Mouse (Mus musculus): ENCODE results near the gene Prss22. TPM values are rescaled to one million over a fixed set of nuclear protein-coding genes. Genes with fewer than 3 reads are reported as not detected.

The Prss22 gene
- polyA plus RNA-seq, 1 experiment from 2014 or later, result 3.4 TPM

GRCm38 (mm10) chr17:24015727-24016126 lies 17.8 kb upstream of the Prss22 start:
- Histone ChIP-seq H3K27me3 (ENCODE audit: control insufficient read depth, insufficient read depth, low read length) (no peaks in the 10 kb centered on the region), H3K9me3 (ENCODE audit: control insufficient read depth, low read length) (no peaks in the 10 kb centered on the region), H3K36me3 (ENCODE audit: control insufficient read depth, insufficient read depth, low read length) (no peaks in the 10 kb centered on the region), H3K9ac (ENCODE audit: low read length) (no peak overlapping the region), H3K4me1 (replicated peaks; ENCODE audit: control insufficient read depth, insufficient read depth) (no peaks in the 10 kb centered on the region), H3K4me3 (ENCODE audit: low read depth, low read length) (no peak overlapping the region), H3K4me2 (replicated peaks; ENCODE audit: low read depth) (no peak overlapping the region), H3K27ac (replicated peaks) (no peak overlapping the region)
- WGBS, result 41% methylated on average over 14 of the region's 14 CpGs
- DNase-seq (ENCODE audit: low spot score) (no peak), ATAC-seq (ENCODE audit: low FRiP score, low TSS enrichment) (0 out of 2 replicates have a peak, but pooled peaks have one; percentile 10)
- TF ChIP-seq EP300 (optimal IDR thresholded peaks at IDR 0.05), result no peak
- peak; percentile 65 for TF ChIP-seq CTCF (IDR thresholded peaks at IDR 0.05; ENCODE audit: low read depth)

- Histone ChIP-seq H3K27ac (replicated peaks) (no peak overlapping the region), H3K9me3 (ENCODE audit: control insufficient read depth, low read length) (no peaks in the 10 kb centered on the region), H3K4me3 (ENCODE audit: low read depth, low read length) (no peak overlapping the region), H3K9ac (ENCODE audit: low read length) (no peak overlapping the region), H3K36me3 (ENCODE audit: control insufficient read depth, insufficient read depth, low read length) (no peaks in the 10 kb centered on the region), H3K4me1 (replicated peaks; ENCODE audit: control insufficient read depth, insufficient read depth) (no peaks in the 10 kb centered on the region), H3K4me2 (replicated peaks; ENCODE audit: low read depth) (no peak overlapping the region), H3K27me3 (ENCODE audit: control insufficient read depth, insufficient read depth, low read length) (no peaks in the 10 kb centered on the region)
- no peak for TF ChIP-seq CTCF (IDR thresholded peaks at IDR 0.05; ENCODE audit: low read depth)
- no peak for TF ChIP-seq EP300 (optimal IDR thresholded peaks at IDR 0.05)
- DNase-seq (ENCODE audit: low spot score) (no peak), ATAC-seq (ENCODE audit: low FRiP score, low TSS enrichment) (no peak)
- WGBS, result 67% methylated on average over 5 of the region's 5 CpGs
These were observed 16.6 kb upstream of the Prss22 start for GRCm38 (mm10) chr17:24014433-24014965.

GRCm38 (mm10) chr17:24012921-24013320 lies 15.0 kb upstream of the Prss22 start:
- DNase-seq (ENCODE audit: low spot score), result no peak
- TF ChIP-seq EP300 (optimal IDR thresholded peaks at IDR 0.05) (no peak), CTCF (IDR thresholded peaks at IDR 0.05; ENCODE audit: low read depth) (no peak)

GRCm38 (mm10) chr17:24009617-24010016 lies 11.7 kb upstream of the Prss22 start:
- Histone ChIP-seq H3K4me1 (replicated peaks; ENCODE audit: control insufficient read depth, insufficient read depth) (no peaks in the 10 kb centered on the region), H3K4me3 (ENCODE audit: low read depth, low read length) (no peak overlapping the region), H3K27me3 (ENCODE audit: control insufficient read depth, insufficient read depth, low read length) (no peaks in the 10 kb centered on the region), H3K27ac (replicated peaks) (no peak overlapping the region), H3K4me2 (replicated peaks; ENCODE audit: low read depth) (no peak overlapping the region), H3K36me3 (ENCODE audit: control insufficient read depth, insufficient read depth, low read length) (no peaks in the 10 kb centered on the region), H3K9me3 (ENCODE audit: control insufficient read depth, low read length) (no peaks in the 10 kb centered on the region), H3K9ac (ENCODE audit: low read length) (no peak overlapping the region)
- TF ChIP-seq EP300 (optimal IDR thresholded peaks at IDR 0.05) (no peak), CTCF (IDR thresholded peaks at IDR 0.05; ENCODE audit: low read depth) (peak; percentile 68)
- 60% methylated on average over 5 of the region's 5 CpGs for WGBS
- DNase-seq (ENCODE audit: low spot score), result no peak
- no peak for ATAC-seq (ENCODE audit: low FRiP score, low TSS enrichment)

More at GRCm38 (mm10) chr17:24012921-24013320, 15.0 kb upstream of the Prss22 start:
- Histone ChIP-seq H3K4me3 (ENCODE audit: low read depth, low read length) (no peak overlapping the region), H3K4me1 (replicated peaks; ENCODE audit: control insufficient read depth, insufficient read depth) (no peaks in the 10 kb centered on the region), H3K36me3 (ENCODE audit: control insufficient read depth, insufficient read depth, low read length) (no peaks in the 10 kb centered on the region), H3K4me2 (replicated peaks; ENCODE audit: low read depth) (no peak overlapping the region), H3K9ac (ENCODE audit: low read length) (no peak overlapping the region), H3K9me3 (ENCODE audit: control insufficient read depth, low read length) (no peaks in the 10 kb centered on the region), H3K27me3 (ENCODE audit: control insufficient read depth, insufficient read depth, low read length) (no peaks in the 10 kb centered on the region), H3K27ac (replicated peaks) (no peak overlapping the region)
- no peak for ATAC-seq (ENCODE audit: low FRiP score, low TSS enrichment)
- WGBS, result 67% methylated on average over 2 of the region's 2 CpGs

GRCm38 (mm10) chr17:24008105-24008504 lies 10.2 kb upstream of the Prss22 start:
- DNase-seq (ENCODE audit: low spot score), result no peak
- WGBS, result 66% methylated on average over 4 of the region's 4 CpGs
- no peak overlapping the region for H3K27ac ChIP-seq (replicated peaks)
- ATAC-seq (ENCODE audit: low FRiP score, low TSS enrichment), result no peak; the same call in 1 of the 2 replicates
- H3K9ac ChIP-seq (ENCODE audit: low read length), result no peak overlapping the region
- no peaks in the 10 kb centered on the region for H3K4me1 ChIP-seq (replicated peaks; ENCODE audit: control insufficient read depth, insufficient read depth)
- TF ChIP-seq EP300 (optimal IDR thresholded peaks at IDR 0.05) (no peak), CTCF (IDR thresholded peaks at IDR 0.05; ENCODE audit: low read depth) (no peak)
- no peaks in the 10 kb centered on the region for H3K36me3 ChIP-seq (ENCODE audit: control insufficient read depth, insufficient read depth, low read length)
- no peak overlapping the region for H3K4me2 ChIP-seq (replicated peaks; ENCODE audit: low read depth)
- H3K4me3 ChIP-seq (ENCODE audit: low read depth, low read length), result no peak overlapping the region
- no peaks in the 10 kb centered on the region for H3K9me3 ChIP-seq (ENCODE audit: control insufficient read depth, low read length)
- H3K27me3 ChIP-seq (ENCODE audit: control insufficient read depth, insufficient read depth, low read length), result no peaks in the 10 kb centered on the region

- no peaks in the 10 kb centered on the region for H3K36me3 ChIP-seq (ENCODE audit: control insufficient read depth, insufficient read depth, low read length)
- H3K9ac ChIP-seq (ENCODE audit: low read length), result no peak overlapping the region
- ATAC-seq (ENCODE audit: low FRiP score, low TSS enrichment) (peak; percentile 92), DNase-seq (ENCODE audit: low spot score) (no peak)
- H3K4me1 ChIP-seq (replicated peaks; ENCODE audit: control insufficient read depth, insufficient read depth), result no peaks in the 10 kb centered on the region
- no peak overlapping the region for H3K4me2 ChIP-seq (replicated peaks; ENCODE audit: low read depth)
- WGBS, result 46% methylated on average over 1 of the region's 1 CpGs
- no peaks in the 10 kb centered on the region for H3K27me3 ChIP-seq (ENCODE audit: control insufficient read depth, insufficient read depth, low read length)
- H3K9me3 ChIP-seq (ENCODE audit: control insufficient read depth, low read length), result no peaks in the 10 kb centered on the region
- H3K27ac ChIP-seq (replicated peaks), result no peak overlapping the region
- no peak for TF ChIP-seq EP300 (optimal IDR thresholded peaks at IDR 0.05)
- TF ChIP-seq CTCF (IDR thresholded peaks at IDR 0.05; ENCODE audit: low read depth), result peak; percentile 11; the same call in 1 of the 2 replicates
- no peak overlapping the region for H3K4me3 ChIP-seq (ENCODE audit: low read depth, low read length)
These were observed 9.5 kb upstream of the Prss22 start for GRCm38 (mm10) chr17:24007391-24007790.

Data from stomach, postnatal 0 days (tissue).